Mouse (Mus musculus): ENCODE results near the gene Sult6b1. TPM values are rescaled to one million over a fixed set of nuclear protein-coding genes. Genes with fewer than 3 reads are reported as not detected.

The Sult6b1 gene
- polyA plus RNA-seq, 1 experiment from 2014 or later: 0.17 TPM

GRCm38 (mm10) chr17:78873886-78874285, 32.9 kb downstream of the Sult6b1 start:
- H3K4me1 ChIP-seq (replicated peaks): no peaks in the 10 kb centered on the region
- H3K4me3 ChIP-seq: no peak overlapping the region
- 88% methylated on average over 6 of the region's 6 CpGs for WGBS
- no peaks in the 10 kb centered on the region for H3K9me3 ChIP-seq
- H3K36me3 ChIP-seq: peaks cover 14% of the 10 kb centered on the region; the same call in 1 of the 2 replicates
- no peaks in the 10 kb centered on the region for H3K27me3 ChIP-seq (ENCODE audit: insufficient read depth, poor library complexity, severe bottlenecking)
- no peak overlapping the region for H3K27ac ChIP-seq
- DNase-seq (ENCODE audit: low spot score): no peak

- H3K27ac ChIP-seq: no peak overlapping the region
- no peaks in the 10 kb centered on the region for H3K27me3 ChIP-seq (ENCODE audit: insufficient read depth, poor library complexity, severe bottlenecking)
- peaks cover 36% of the 10 kb centered on the region for H3K36me3 ChIP-seq
- H3K4me1 ChIP-seq (replicated peaks): no peaks in the 10 kb centered on the region
- no peak for DNase-seq (ENCODE audit: low spot score)
- no peak overlapping the region for H3K4me3 ChIP-seq
- no peaks in the 10 kb centered on the region for H3K9me3 ChIP-seq
- 90% methylated on average over 10 of the region's 10 CpGs for WGBS
These were observed 50.5 kb downstream of the Sult6b1 start for GRCm38 (mm10) chr17:78856243-78856642.

GRCm38 (mm10) chr17:78842271-78842928, 64.4 kb downstream of the Sult6b1 start:
- 92% methylated on average over 7 of the region's 7 CpGs for WGBS
- H3K27ac ChIP-seq: no peak overlapping the region
- H3K9me3 ChIP-seq: no peaks in the 10 kb centered on the region
- peaks cover 89% of the 10 kb centered on the region for H3K36me3 ChIP-seq
- H3K4me1 ChIP-seq (replicated peaks): no peaks in the 10 kb centered on the region
- DNase-seq (ENCODE audit: low spot score): no peak
- no peaks in the 10 kb centered on the region for H3K27me3 ChIP-seq (ENCODE audit: insufficient read depth, poor library complexity, severe bottlenecking)
- no peak overlapping the region for H3K4me3 ChIP-seq

GRCm38 (mm10) chr17:78836056-78836455, 70.7 kb downstream of the Sult6b1 start:
- H3K4me1 ChIP-seq (replicated peaks): peaks cover 14% of the 10 kb centered on the region

GRCm38 (mm10) chr17:78834856-78835835, 71.6 kb downstream of the Sult6b1 start, which contains the start of the genes Heatr5b and Gpatch11:
TSS of gene Heatr5b (minus strand) at chr17:78835364.
TSS of gene Gpatch11 (plus strand) at chr17:78835567.
- Histone ChIP-seq H3K36me3 (peaks cover 30% of the 10 kb centered on the region), H3K9me3 (no peaks in the 10 kb centered on the region), H3K27ac (peak within 1 kb of the TSS; percentile 88), H3K4me3 (peak within 1 kb of the TSS; percentile 69), H3K4me1 (replicated peaks) (peaks cover 14% of the 10 kb centered on the region), H3K27me3 (ENCODE audit: insufficient read depth, poor library complexity, severe bottlenecking) (no peaks in the 10 kb centered on the region)
- WGBS: under 1% methylated on average over 81 of the region's 81 CpGs
- DNase-seq (ENCODE audit: low spot score): peak; percentile 100

More at GRCm38 (mm10) chr17:78836056-78836455, 70.7 kb downstream of the Sult6b1 start:
- Histone ChIP-seq H3K9me3 (no peaks in the 10 kb centered on the region), H3K27me3 (ENCODE audit: insufficient read depth, poor library complexity, severe bottlenecking) (no peaks in the 10 kb centered on the region), H3K4me3 (peak overlapping the region; percentile 69), H3K36me3 (peaks cover 28% of the 10 kb centered on the region), H3K27ac (peak overlapping the region; percentile 88)
- WGBS: 39% methylated on average over 2 of the region's 2 CpGs
- no peak for DNase-seq (ENCODE audit: low spot score)

Other genes with a start within 250 kb of the Sult6b1 start
- gene Strn, start 169.8 kb downstream of the Sult6b1 start, polyA plus RNA-seq (2016; fragmentation: Nextera tagmentation; extraction: Ambion mirVana): 4.8 and 6.0 TPM in 2 replicates
- 14.9 and 16.0 TPM in 2 replicates for gene Heatr5b, start 71.6 kb downstream of the Sult6b1 start, polyA plus RNA-seq (2016; fragmentation: Nextera tagmentation; extraction: Ambion mirVana)
- gene Gpatch11, start 71.4 kb downstream of the Sult6b1 start, polyA plus RNA-seq (2016; fragmentation: Nextera tagmentation; extraction: Ambion mirVana): 34.3 and 36.2 TPM in 2 replicates
- 4.9 and 5.2 TPM in 2 replicates for gene Eif2ak2, start 24.4 kb downstream of the Sult6b1 start, polyA plus RNA-seq (2016; fragmentation: Nextera tagmentation; extraction: Ambion mirVana)
- gene Cebpzos, start 9.5 kb upstream of the Sult6b1 start, polyA plus RNA-seq (2016; fragmentation: Nextera tagmentation; extraction: Ambion mirVana): 111 and 118 TPM in 2 replicates
- gene Cebpz, start 30.1 kb upstream of the Sult6b1 start, polyA plus RNA-seq (2016; fragmentation: Nextera tagmentation; extraction: Ambion mirVana): 39.5 and 50.2 TPM in 2 replicates
- gene Ndufaf7, start 30.1 kb upstream of the Sult6b1 start, polyA plus RNA-seq (2016; fragmentation: Nextera tagmentation; extraction: Ambion mirVana): 46.6 and 58.2 TPM in 2 replicates
- 34.4 and 42.7 TPM in 2 replicates for gene Prkd3, start 113.8 kb upstream of the Sult6b1 start, polyA plus RNA-seq (2016; fragmentation: Nextera tagmentation; extraction: Ambion mirVana)
- gene Qpct, start 144.9 kb upstream of the Sult6b1 start, polyA plus RNA-seq (2016; fragmentation: Nextera tagmentation; extraction: Ambion mirVana): 4.6 and 5.1 TPM in 2 replicates

Data from hindbrain, embryonic 10.5 days (tissue).